ENCODE assay signal across 1 mouse cellular context in the genomic region with DNA sequence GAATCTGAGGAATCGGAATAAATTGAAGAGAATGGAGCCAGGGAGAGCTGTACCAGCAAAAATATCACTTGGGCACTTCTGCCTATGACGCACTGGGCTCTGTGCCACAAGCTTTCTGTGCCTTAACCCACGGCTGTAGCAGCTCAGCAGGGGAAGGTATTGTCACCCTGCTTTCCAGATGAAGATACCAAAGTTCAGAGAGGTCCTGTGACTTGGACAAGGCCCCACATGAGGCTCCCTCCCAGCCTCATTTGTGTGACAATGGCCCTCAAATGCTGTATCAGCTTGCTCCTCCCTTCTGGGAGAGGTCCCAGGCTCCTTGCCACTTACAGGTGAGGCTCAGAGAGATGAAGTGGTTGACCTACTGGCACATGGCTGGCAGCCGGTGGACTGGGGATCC.
TF ChIP-seq lines count a peak whose summit lies in the region.

No protein-coding gene starts in this region.

TF ChIP-seq in MEL, 35 proteins besides CTCF, POLR2A, EP300 and RAD21:
- TF ChIP-seq ZKSCAN1 (IDR thresholded peaks at IDR 0.05; ENCODE audit: low read depth, low read length) (no peak), TBP (IDR thresholded peaks at IDR 0.05; ENCODE audit: low read depth, low read length) (no peak), TCF12 (IDR thresholded peaks at IDR 0.05; ENCODE audit: low read depth, low read length) (no peak), ZC3H11A (IDR thresholded peaks at IDR 0.05; ENCODE audit: low read depth, low read length) (no peak), GABPA (IDR thresholded peaks at IDR 0.05; ENCODE audit: low read depth, low read length) (no peak), RCOR1 (IDR thresholded peaks at IDR 0.05; ENCODE audit: low read depth, low read length) (no peak), MAX (IDR thresholded peaks at IDR 0.05; ENCODE audit: low read length) (no peak), SIN3A (IDR thresholded peaks at IDR 0.05; ENCODE audit: low read length) (no peak), USF2 (IDR thresholded peaks at IDR 0.05; ENCODE audit: borderline replicate concordance in 1 of 2, insufficient read depth in 1 of 2, low read depth in 1 of 2, low read length in 2 of 2) (no peak), MEF2A (IDR thresholded peaks at IDR 0.05; ENCODE audit: extremely low read depth, insufficient replicate concordance, low read depth, low read length, poor library complexity, severe bottlenecking) (no peak), NELFE (IDR thresholded peaks at IDR 0.05; ENCODE audit: low read depth, low read length) (no peak), ZMIZ1 (IDR thresholded peaks at IDR 0.05; ENCODE audit: low read depth, low read length) (no peak), NRF1 (IDR thresholded peaks at IDR 0.05; ENCODE audit: insufficient read depth, low read depth, low read length, poor library complexity, severe bottlenecking) (no peak)
